Mouse (Mus musculus): ENCODE measurements at regions not wholly inside any gene's neighbourhood (a gene's known extent, or its start where the extent isn't known, plus 50 kb on each side); places are given as distances from the start of the nearest gene placed in this dataset.
A peak's percentile ranks its signal among the peaks of the same experiment; 100 is the strongest.

DNA sequence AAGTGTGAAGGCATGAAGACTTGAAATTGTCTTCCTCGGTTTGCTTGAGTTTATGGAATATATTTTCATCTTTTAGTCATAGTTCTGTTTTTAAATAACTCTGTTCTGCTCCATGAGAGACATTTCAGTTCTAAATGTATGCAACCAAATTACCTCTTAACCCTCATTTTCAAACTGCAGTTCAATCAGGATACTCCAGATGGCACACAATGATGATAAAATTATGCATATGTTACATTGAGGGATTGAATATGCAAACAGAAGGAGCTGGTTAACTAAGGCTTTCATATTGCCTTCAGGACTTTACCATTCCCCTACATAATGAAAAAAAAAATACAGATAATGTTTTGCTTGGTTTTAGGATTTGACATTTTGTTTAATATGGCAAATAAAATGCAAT lies 524.4 kb downstream of the Gbe1 start:
- Histone ChIP-seq H3K4me1 (ENCODE audit: control insufficient read depth in 1 of 2, insufficient read depth in 2 of 2, low read length in 2 of 2) (no peaks in the 10 kb centered on the region), H3K79me2 (ENCODE audit: control insufficient read depth, insufficient read depth, low read length, poor library complexity) (no peaks in the 10 kb centered on the region), H3K36me3 (ENCODE audit: control insufficient read depth in 1 of 2, insufficient read depth in 2 of 2, low read length in 2 of 2) (no peaks in the 10 kb centered on the region), H3K4me3 (ENCODE audit: control insufficient read depth in 1 of 2, insufficient read depth in 1 of 2, low read depth in 2 of 2, low read length in 2 of 2) (no peak overlapping the region), H3K27ac (ENCODE audit: control insufficient read depth, low read depth, low read length) (no peak overlapping the region), H3K9me3 (replicated peaks; ENCODE audit: insufficient read depth, low read length) (no peaks in the 10 kb centered on the region), H3K27me3 (ENCODE audit: control insufficient read depth in 1 of 2, insufficient read depth in 2 of 2, low read length in 2 of 2) (no peaks in the 10 kb centered on the region), H3K9ac (ENCODE audit: control insufficient read depth, low read depth, low read length, poor library complexity, severe bottlenecking) (no peak overlapping the region)
- peak; percentile 6 for DNase-seq (ENCODE audit: low read depth, low spot score)
- peak; percentile 21; the same call in 1 of the 2 replicates for TF ChIP-seq ZC3H11A (IDR thresholded peaks at IDR 0.05; ENCODE audit: low read depth, low read length)
- TF ChIP-seq RAD21 (IDR thresholded peaks at IDR 0.05; ENCODE audit: low read depth, low read length): peak; percentile 40
- TF ChIP-seq CTCF (IDR thresholded peaks at IDR 0.05 in 2 of 3, conservative IDR thresholded peaks at IDR 0.05 in 1 of 3; ENCODE audit: control insufficient read depth in 1 of 3, insufficient read depth in 1 of 3, low read depth in 2 of 3, low read length in 3 of 3, poor library complexity in 1 of 3, severe bottlenecking in 1 of 3): peak in 1 of 3 experiments; percentile 41; a peak in 2 of 6 replicates
- TF ChIP-seq SMC3 (IDR thresholded peaks at IDR 0.05; ENCODE audit: low read depth, low read length): peak; percentile 51
- no peak for TF ChIP-seq CHD2 (IDR thresholded peaks at IDR 0.05; ENCODE audit: low read length)

GRCm38 (mm10) chr16:70868241-70868640 lies 554.5 kb downstream of the Gbe1 start:
- Histone ChIP-seq H3K27me3 (ENCODE audit: control insufficient read depth in 1 of 2, insufficient read depth in 2 of 2, low read length in 2 of 2) (no peaks in the 10 kb centered on the region), H3K4me3 (ENCODE audit: control insufficient read depth in 1 of 2, insufficient read depth in 1 of 2, low read depth in 2 of 2, low read length in 2 of 2) (no peak overlapping the region), H3K9ac (ENCODE audit: control insufficient read depth, low read depth, low read length, poor library complexity, severe bottlenecking) (no peak overlapping the region), H3K9me3 (replicated peaks; ENCODE audit: insufficient read depth, low read length) (no peaks in the 10 kb centered on the region), H3K79me2 (ENCODE audit: control insufficient read depth, insufficient read depth, low read length, poor library complexity) (no peaks in the 10 kb centered on the region), H3K36me3 (ENCODE audit: control insufficient read depth in 1 of 2, insufficient read depth in 2 of 2, low read length in 2 of 2) (no peaks in the 10 kb centered on the region), H3K4me1 (ENCODE audit: control insufficient read depth in 1 of 2, insufficient read depth in 2 of 2, low read length in 2 of 2) (no peaks in the 10 kb centered on the region), H3K27ac (ENCODE audit: control insufficient read depth, low read depth, low read length) (no peak overlapping the region)
- no peak for DNase-seq (ENCODE audit: low read depth, low spot score)
- TF ChIP-seq ZMIZ1 (IDR thresholded peaks at IDR 0.05; ENCODE audit: low read depth, low read length) (no peak), RAD21 (IDR thresholded peaks at IDR 0.05; ENCODE audit: low read depth, low read length) (peak; percentile 21)

- no peaks in the 10 kb centered on the region for H3K36me3 ChIP-seq (ENCODE audit: control insufficient read depth in 1 of 2, insufficient read depth in 2 of 2, low read length in 2 of 2)
- no peaks in the 10 kb centered on the region for H3K9me3 ChIP-seq (replicated peaks; ENCODE audit: insufficient read depth, low read length)
- no peak for DNase-seq (ENCODE audit: low read depth, low spot score)
Observed at GRCm38 (mm10) chr16:70869205-70869604, 555.5 kb downstream of the Gbe1 start.

GRCm38 (mm10) chr16:70874080-70874479 lies 560.3 kb downstream of the Gbe1 start:
- Histone ChIP-seq H3K4me3 (ENCODE audit: control insufficient read depth in 1 of 2, insufficient read depth in 1 of 2, low read depth in 2 of 2, low read length in 2 of 2) (no peak overlapping the region), H3K27me3 (ENCODE audit: control insufficient read depth in 1 of 2, insufficient read depth in 2 of 2, low read length in 2 of 2) (no peaks in the 10 kb centered on the region), H3K36me3 (ENCODE audit: control insufficient read depth in 1 of 2, insufficient read depth in 2 of 2, low read length in 2 of 2) (no peaks in the 10 kb centered on the region), H3K9ac (ENCODE audit: control insufficient read depth, low read depth, low read length, poor library complexity, severe bottlenecking) (no peak overlapping the region), H3K4me1 (ENCODE audit: control insufficient read depth in 1 of 2, insufficient read depth in 2 of 2, low read length in 2 of 2) (no peaks in the 10 kb centered on the region), H3K9me3 (replicated peaks; ENCODE audit: insufficient read depth, low read length) (no peaks in the 10 kb centered on the region), H3K79me2 (ENCODE audit: control insufficient read depth, insufficient read depth, low read length, poor library complexity) (no peaks in the 10 kb centered on the region; the same call in 1 of the 2 replicates), H3K27ac (ENCODE audit: control insufficient read depth, low read depth, low read length) (no peak overlapping the region)
- no peak for DNase-seq (ENCODE audit: low read depth, low spot score)
- TF ChIP-seq MAX (IDR thresholded peaks at IDR 0.05; ENCODE audit: low read length) (no peak), POLR2AphosphoS5 (IDR thresholded peaks at IDR 0.05; ENCODE audit: borderline replicate concordance, low read depth, low read length) (no peak), KAT2A (conservative IDR thresholded peaks at IDR 0.05; ENCODE audit: low read depth, low read length) (no peak), CHD1 (IDR thresholded peaks at IDR 0.05; ENCODE audit: low read depth, low read length) (no peak), POLR2AphosphoS2 (IDR thresholded peaks at IDR 0.05; ENCODE audit: low read length) (no peak)

More at GRCm38 (mm10) chr16:70869205-70869604, 555.5 kb downstream of the Gbe1 start:
- H3K4me3 ChIP-seq (ENCODE audit: control insufficient read depth in 1 of 2, insufficient read depth in 1 of 2, low read depth in 2 of 2, low read length in 2 of 2): no peak overlapping the region
- no peaks in the 10 kb centered on the region for H3K79me2 ChIP-seq (ENCODE audit: control insufficient read depth, insufficient read depth, low read length, poor library complexity)
- H3K4me1 ChIP-seq (ENCODE audit: control insufficient read depth in 1 of 2, insufficient read depth in 2 of 2, low read length in 2 of 2): no peaks in the 10 kb centered on the region
- H3K27me3 ChIP-seq (ENCODE audit: control insufficient read depth in 1 of 2, insufficient read depth in 2 of 2, low read length in 2 of 2): no peaks in the 10 kb centered on the region
- no peak for TF ChIP-seq USF1 (IDR thresholded peaks at IDR 0.05; ENCODE audit: low read depth, low read length)
- TF ChIP-seq NRF1 (IDR thresholded peaks at IDR 0.05; ENCODE audit: insufficient read depth, low read depth, low read length, poor library complexity, severe bottlenecking): no peak
- no peak for TF ChIP-seq MXI1 (IDR thresholded peaks at IDR 0.05; ENCODE audit: low read depth, low read length)
- no peak for TF ChIP-seq TAL1 (IDR thresholded peaks at IDR 0.05; ENCODE audit: low read length)
- no peak for TF ChIP-seq ZC3H11A (IDR thresholded peaks at IDR 0.05; ENCODE audit: low read depth, low read length)
- TF ChIP-seq TBP (IDR thresholded peaks at IDR 0.05; ENCODE audit: low read depth, low read length): no peak
- H3K27ac ChIP-seq (ENCODE audit: control insufficient read depth, low read depth, low read length): no peak overlapping the region
- H3K9ac ChIP-seq (ENCODE audit: control insufficient read depth, low read depth, low read length, poor library complexity, severe bottlenecking): no peak overlapping the region
